Mouse (Mus musculus) liver, adult 2 months (tissue): ENCODE measurements around the gene Fut8. TPM values are rescaled to one million over a fixed set of nuclear protein-coding genes. Genes with fewer than 3 reads are reported as not detected.
A peak's percentile ranks its signal among the peaks of the same experiment; 100 is the strongest.

Source experiments
- DNase-seq: peaks from one replicate; pipeline ENCODE4 v3.0.0-alpha.2; 2011; ENCODE audit warnings: low read depth, low spot score; ENCODE audit errors: extremely low read depth
- H3K27ac ChIP-seq: fragments of 200-500 bp; replicated peaks from 2 replicates; pipeline ENCODE4 v1.5.1; 2012; ENCODE audit warnings: low read depth, mild to moderate bottlenecking, control low read depth, inconsistent platforms, low read length; ENCODE audit not compliant: insufficient read depth
- H3K27me3 ChIP-seq: fragments of 200-500 bp; 2 replicates; pipeline ENCODE4 v1.6.1; 2012; ENCODE audit warnings: mild to moderate bottlenecking, moderate library complexity, low read length, inconsistent platforms; ENCODE audit not compliant: control insufficient read depth, insufficient read depth
- H3K36me3 ChIP-seq: fragments of 200-500 bp; 2 replicates; pipeline ENCODE4 v1.6.1; 2012; ENCODE audit warnings: low read length, inconsistent platforms; ENCODE audit not compliant: control insufficient read depth, insufficient read depth
- H3K4me1 ChIP-seq: fragments of 200-500 bp; 2 replicates; pipeline ENCODE4 v1.6.1; 2011; ENCODE audit warnings: low read length; ENCODE audit not compliant: control insufficient read depth, insufficient read depth
- H3K4me3 ChIP-seq: fragments of 200-500 bp; 2 replicates; pipeline ENCODE4 v1.5.1; 2011; ENCODE audit warnings: low read depth, mild to moderate bottlenecking, control low read depth, low read length, moderate library complexity; ENCODE audit not compliant: insufficient read depth
- H3K79me2 ChIP-seq: fragments of 200-500 bp; 2 replicates; pipeline ENCODE4 v1.6.1; 2012; ENCODE audit warnings: inconsistent platforms, mild to moderate bottlenecking, low read length, moderate library complexity; ENCODE audit not compliant: control insufficient read depth, insufficient read depth
- H3K9ac ChIP-seq: fragments of 200-500 bp; 2 replicates; pipeline ENCODE4 v1.6.1; 2012; ENCODE audit warnings: low read depth, mild to moderate bottlenecking, control low read depth, inconsistent platforms, low read length
- CTCF ChIP-seq: fragments of 200-500 bp; IDR thresholded peaks from 2 replicates; pipeline ENCODE4 v1.5.1; 2011; ENCODE audit warnings: low read depth, low read length, control low read depth
- POLR2A ChIP-seq: fragments of 200-500 bp; IDR thresholded peaks from 2 replicates; pipeline ENCODE4 v1.6.1; 2011; ENCODE audit warnings: low read length, control low read depth; ENCODE audit not compliant: insufficient read depth; ENCODE audit errors: extremely low read depth
- WGBS: fragments of 180-500 bp; shearing (Covaris S2); methylation state at CpG from one replicate; pipeline ENCODE4 v1.1.7; 2018; 5-methylcytosine and 5-hydroxymethylcytosine counted together
- polyA plus RNA-seq: library from polyadenylated mRNA; depleted of rRNA; stranded (reverse); fragments of >200 nt; gene quantifications from 2 replicates; pipeline ENCODE4 v1.2.3, GENCODE M21; 2012
- total RNA-seq: library from RNA; depleted of rRNA; stranded (reverse); fragments of >200 nt; gene quantifications from 2 replicates; pipeline ENCODE4 v1.2.3, GENCODE M21; 2014

Fut8 gene
- total and polyA plus RNA-seq, 2 experiments = 1.2 to 8.0 TPM

- TF ChIP-seq POLR2A (no peak), CTCF (no peak)
- Histone ChIP-seq H3K4me3 (no peak overlapping the region), H3K36me3 (no peaks in the 10 kb centered on the region), H3K79me2 (no peaks in the 10 kb centered on the region), H3K4me1 (peaks cover 4% of the 10 kb centered on the region), H3K9ac (no peak overlapping the region), H3K27me3 (no peaks in the 10 kb centered on the region), H3K27ac (no peak overlapping the region)
- DNase-seq = no peak
- WGBS = 77% methylated on average over 4 of the region's 4 CpGs
Measured at GRCm38 (mm10) chr12:77193225-77193716, 44.7 kb upstream of the Fut8 start.

- no peak for DNase-seq
- no peak overlapping the region for H3K27ac ChIP-seq
- H3K27me3 ChIP-seq = no peaks in the 10 kb centered on the region
- WGBS = 65% methylated on average over 2 of the region's 2 CpGs
- H3K79me2 ChIP-seq = no peaks in the 10 kb centered on the region
- peaks cover 4% of the 10 kb centered on the region for H3K4me1 ChIP-seq
- H3K4me3 ChIP-seq = no peak overlapping the region
- TF ChIP-seq POLR2A = no peak
- H3K9ac ChIP-seq = no peak overlapping the region
- no peaks in the 10 kb centered on the region for H3K36me3 ChIP-seq
Measured at GRCm38 (mm10) chr12:77195044-77195443, 42.9 kb upstream of the Fut8 start.

- TF ChIP-seq POLR2A (no peak), CTCF (no peak)
- Histone ChIP-seq H3K4me1 (peaks cover 4% of the 10 kb centered on the region), H3K36me3 (no peaks in the 10 kb centered on the region), H3K27me3 (no peaks in the 10 kb centered on the region), H3K4me3 (no peak overlapping the region), H3K79me2 (no peaks in the 10 kb centered on the region), H3K9ac (no peak overlapping the region), H3K27ac (no peak overlapping the region)
- no peak for DNase-seq
- 98% methylated on average over 2 of the region's 2 CpGs for WGBS
Measured at GRCm38 (mm10) chr12:77196529-77197095, 41.3 kb upstream of the Fut8 start.

- no peaks in the 10 kb centered on the region for H3K27me3 ChIP-seq
- no peak overlapping the region for H3K27ac ChIP-seq
- no peak overlapping the region for H3K9ac ChIP-seq
- TF ChIP-seq CTCF (no peak), POLR2A (no peak)
- WGBS = 49% methylated on average over 7 of the region's 7 CpGs
- peaks cover 4% of the 10 kb centered on the region for H3K4me1 ChIP-seq
- no peak overlapping the region for H3K4me3 ChIP-seq
- no peaks in the 10 kb centered on the region for H3K36me3 ChIP-seq
- H3K79me2 ChIP-seq = no peaks in the 10 kb centered on the region
- DNase-seq = peak; percentile 73
Measured at GRCm38 (mm10) chr12:77197121-77197599, 40.8 kb upstream of the Fut8 start.

GRCm38 (mm10) chr12:77198253-77198652 lies 39.7 kb upstream of the Fut8 start:
- Histone ChIP-seq H3K27me3 (no peaks in the 10 kb centered on the region), H3K27ac (no peak overlapping the region), H3K4me1 (peaks cover 4% of the 10 kb centered on the region), H3K4me3 (no peak overlapping the region), H3K36me3 (no peaks in the 10 kb centered on the region), H3K79me2 (no peaks in the 10 kb centered on the region), H3K9ac (no peak overlapping the region)
- no peak for TF ChIP-seq POLR2A
- TF ChIP-seq CTCF = no peak
- DNase-seq = no peak
- 91% methylated on average over 4 of the region's 4 CpGs for WGBS

GRCm38 (mm10) chr12:77201461-77202143 lies 36.3 kb upstream of the Fut8 start:
- Histone ChIP-seq H3K36me3 (no peaks in the 10 kb centered on the region), H3K4me1 (peaks cover 4% of the 10 kb centered on the region), H3K27ac (no peak overlapping the region), H3K9ac (no peak overlapping the region), H3K79me2 (no peaks in the 10 kb centered on the region), H3K27me3 (no peaks in the 10 kb centered on the region), H3K4me3 (no peak overlapping the region)
- DNase-seq = no peak
- WGBS = 67% methylated on average over 10 of the region's 10 CpGs
- no peak for TF ChIP-seq CTCF
- no peak for TF ChIP-seq POLR2A
